Mouse (Mus musculus): ENCODE results near the gene Aak1.

Gene Aak1

GRCm38 (mm10) chr6:86897520-86897919 lies 48.2 kb downstream of the Aak1 start:
- DNase-seq = no peak

- DNase-seq = no peak
These were observed 49.7 kb downstream of the Aak1 start for GRCm38 (mm10) chr6:86899053-86899452.

- DNase-seq = no peak
These were observed 50.6 kb downstream of the Aak1 start for GRCm38 (mm10) chr6:86899965-86900364.

GRCm38 (mm10) chr6:86900546-86900945 lies 51.2 kb downstream of the Aak1 start:
- no peak for DNase-seq

- no peak for DNase-seq
These were observed 56.2 kb downstream of the Aak1 start for GRCm38 (mm10) chr6:86905500-86905899.

GRCm38 (mm10) chr6:86907191-86907590 lies 57.9 kb downstream of the Aak1 start:
- no peak for DNase-seq

- peak; percentile 5 for DNase-seq
These were observed 59.3 kb downstream of the Aak1 start for GRCm38 (mm10) chr6:86908561-86909150.

GRCm38 (mm10) chr6:86909881-86910280 lies 60.6 kb downstream of the Aak1 start:
- no peak for DNase-seq

GRCm38 (mm10) chr6:86916157-86916820 lies 67.0 kb downstream of the Aak1 start:
- no peak for DNase-seq

GRCm38 (mm10) chr6:86917231-86917630 lies 67.9 kb downstream of the Aak1 start:
- DNase-seq = peak; percentile 35

GRCm38 (mm10) chr6:86918058-86918835 lies 68.9 kb downstream of the Aak1 start:
- peak; percentile 38 for DNase-seq

- DNase-seq = peak; percentile 70
These were observed 72.6 kb downstream of the Aak1 start for GRCm38 (mm10) chr6:86921880-86922279.

- no peak for DNase-seq
These were observed 75.4 kb downstream of the Aak1 start for GRCm38 (mm10) chr6:86924746-86925145.

- DNase-seq = peak; percentile 9
These were observed 85.2 kb downstream of the Aak1 start for GRCm38 (mm10) chr6:86934541-86934940.

GRCm38 (mm10) chr6:86939797-86940196 lies 90.5 kb downstream of the Aak1 start:
- DNase-seq = no peak

GRCm38 (mm10) chr6:86940966-86941365 lies 91.6 kb downstream of the Aak1 start:
- DNase-seq = no peak

- DNase-seq = peak; percentile 9
These were observed 97.8 kb downstream of the Aak1 start for GRCm38 (mm10) chr6:86947100-86947499.

- no peak for DNase-seq
These were observed 99.4 kb downstream of the Aak1 start for GRCm38 (mm10) chr6:86948746-86949145.

- DNase-seq = no peak
These were observed 100.8 kb downstream of the Aak1 start for GRCm38 (mm10) chr6:86950141-86950540.

GRCm38 (mm10) chr6:86950733-86951255 lies 101.5 kb downstream of the Aak1 start:
- DNase-seq = no peak

GRCm38 (mm10) chr6:86955741-86956140 lies 106.4 kb downstream of the Aak1 start:
- no peak for DNase-seq

- DNase-seq = no peak
These were observed 106.9 kb downstream of the Aak1 start for GRCm38 (mm10) chr6:86956206-86956605.

- no peak for DNase-seq
These were observed 109.7 kb downstream of the Aak1 start for GRCm38 (mm10) chr6:86959006-86959405.
